ENCODE assay signal across 7 mouse cellular contexts in genomic region chr10:78426117-78426735, GRCm38 (mm10). TPM values are rescaled to one million over a fixed set of nuclear protein-coding genes. Genes with fewer than 3 reads are reported as not detected.
DNase-seq lines count a peak whose midpoint lies in the region; ATAC-seq and TF ChIP-seq lines count a peak whose summit lies in the region.

No protein-coding gene starts in this region.

- intact Hi-C loops in left cerebral cortex, postnatal 4 days (cut with DNase I): no loop called here

- peak overlapping the region; percentile 76 for H3K4me3 ChIP-seq in C2C12 (ENCODE audit: insufficient read depth, poor library complexity, severe bottlenecking)
- H3K4me3 ChIP-seq in embryonic fibroblast, embryonic 13.5 days (ENCODE audit: insufficient read depth, low read length): peak overlapping the region; percentile 84
- H3K4me3 ChIP-seq in hindbrain, embryonic 14.5 days (replicated peaks; ENCODE audit: low read length): peak overlapping the region; percentile 69
- peak overlapping the region; percentile 82 for H3K4me3 ChIP-seq in neural tube, embryonic 15.5 days (replicated peaks)

- no peak for TF ChIP-seq CTCF in C2C12 (IDR thresholded peaks at IDR 0.05; ENCODE audit: control insufficient read depth, insufficient read depth, insufficient read length)
- TF ChIP-seq CTCF in embryonic fibroblast, embryonic 13.5 days (IDR thresholded peaks at IDR 0.05; ENCODE audit: borderline replicate concordance, insufficient read depth, low read length): no peak

- H3K27me3 ChIP-seq in C2C12 (ENCODE audit: control insufficient read depth, insufficient read depth, insufficient read length): no peaks in the 10 kb centered on the region
- H3K27me3 ChIP-seq in hindbrain, embryonic 14.5 days (ENCODE audit: control insufficient read depth, insufficient read depth, low read length): no peaks in the 10 kb centered on the region
- no peaks in the 10 kb centered on the region for H3K27me3 ChIP-seq in neural tube, embryonic 15.5 days (replicated peaks)

- peak; percentile 16; the same call in 1 of the 2 replicates for TF ChIP-seq POLR2A in embryonic fibroblast, embryonic 13.5 days (IDR thresholded peaks at IDR 0.05; ENCODE audit: low read depth, low read length)

- no peak for ATAC-seq in hindbrain, embryonic 14.5 days (ENCODE audit: low FRiP score)
- peak; percentile 8; the same call in 1 of the 2 replicates for ATAC-seq in neural tube, embryonic 15.5 days (ENCODE audit: low FRiP score)

- H3K79me3 ChIP-seq in C2C12 (ENCODE audit: low read depth): peaks cover 14% of the 10 kb centered on the region

- H3K36me3 ChIP-seq in C2C12 (ENCODE audit: control insufficient read depth, insufficient read depth): peaks cover 26% of the 10 kb centered on the region
- H3K36me3 ChIP-seq in hindbrain, embryonic 14.5 days (replicated peaks; ENCODE audit: control insufficient read depth, insufficient read depth): peaks cover 24% of the 10 kb centered on the region
- H3K36me3 ChIP-seq in neural tube, embryonic 15.5 days: peaks cover 19% of the 10 kb centered on the region

- peak overlapping the region; percentile 99 for H3ac ChIP-seq in C2C12 (ENCODE audit: control insufficient read depth, insufficient read length, low read depth)

- H3K4me2 ChIP-seq in hindbrain, embryonic 14.5 days (replicated peaks): peak overlapping the region; percentile 63
- peak overlapping the region; percentile 78 for H3K4me2 ChIP-seq in neural tube, embryonic 15.5 days

- peak overlapping the region; percentile 85 for H3K9ac ChIP-seq in hindbrain, embryonic 14.5 days
- H3K9ac ChIP-seq in neural tube, embryonic 15.5 days (replicated peaks): peak overlapping the region; percentile 95

- peaks cover 16% of the 10 kb centered on the region for H3K79me2 ChIP-seq in C2C12 (ENCODE audit: control insufficient read depth, insufficient read depth)

- peak overlapping the region; percentile 44 for H3K27ac ChIP-seq in embryonic fibroblast, embryonic 13.5 days (ENCODE audit: insufficient read depth, low read length)
- H3K27ac ChIP-seq in hindbrain, embryonic 14.5 days: no peak overlapping the region; the same call in 1 of the 2 replicates
- peak overlapping the region; percentile 80 for H3K27ac ChIP-seq in neural tube, embryonic 15.5 days (replicated peaks)

- H3K4me1 ChIP-seq in embryonic fibroblast, embryonic 13.5 days (ENCODE audit: control insufficient read depth, insufficient read depth, low read length): no peaks in the 10 kb centered on the region
- peaks cover 7% of the 10 kb centered on the region for H3K4me1 ChIP-seq in hindbrain, embryonic 14.5 days (replicated peaks; ENCODE audit: control insufficient read depth, insufficient read depth, low read length)
- peaks cover 18% of the 10 kb centered on the region for H3K4me1 ChIP-seq in neural tube, embryonic 15.5 days

- 53% methylated on average over 6 of the region's 6 CpGs for WGBS in hindbrain, embryonic 14.5 days
- 50% methylated on average over 6 of the region's 6 CpGs for WGBS in neural tube, embryonic 15.5 days

- DNase-seq in 416B (ENCODE audit: low read depth): peak; percentile 55
- no peak for DNase-seq in hindbrain, embryonic 14.5 days (ENCODE audit: low spot score)
- DNase-seq in lung, adult 18-20 months: peak; percentile 53 to 62
- no peak for DNase-seq in left cerebral cortex, postnatal 4 days

- no peaks in the 10 kb centered on the region for H3K9me3 ChIP-seq in hindbrain, embryonic 14.5 days (ENCODE audit: control insufficient read depth, low read length)
- H3K9me3 ChIP-seq in neural tube, embryonic 15.5 days (replicated peaks): no peaks in the 10 kb centered on the region

TF ChIP-seq in C2C12, 6 proteins besides CTCF, POLR2A, EP300 and RAD21:
- TF ChIP-seq FOSL1 (IDR thresholded peaks at IDR 0.05; ENCODE audit: insufficient read depth, low read length, poor library complexity, severe bottlenecking) (no peak), CEBPB (IDR thresholded peaks at IDR 0.05; ENCODE audit: low read depth) (no peak), MYOD1 (IDR thresholded peaks at IDR 0.05; ENCODE audit: control insufficient read depth, insufficient read length, low read depth) (no peak), USF1 (IDR thresholded peaks at IDR 0.05; ENCODE audit: low read depth) (no peak), MAX (IDR thresholded peaks at IDR 0.05) (no peak), MYOG (IDR thresholded peaks at IDR 0.05; ENCODE audit: control insufficient read depth, extremely low read depth, insufficient read length) (no peak)

RNA-seq across cellular contexts. Expression of gene Cstb, which starts 0.8 kb away (rescaled TPM):
- 355 TPM for polyA plus RNA-seq in C2C12 (2012; fragmentation: generic; extraction: Trizol)
- polyA plus RNA-seq in embryonic fibroblast, embryonic 13.5 days (2011; ENCODE audit: insufficient read length, low read depth, missing spikeins): 386 and 437 TPM in 2 replicates
- 97.3 and 119 TPM in 2 replicates for polyA plus RNA-seq in hindbrain, embryonic 14.5 days (2014; fragmentation: Nextera tagmentation; extraction: Ambion mirVana)
- 97.0 and 207 TPM in 2 replicates for polyA plus RNA-seq in neural tube, embryonic 15.5 days (2015; fragmentation: Nextera tagmentation; extraction: Ambion mirVana)
- total RNA-seq in left cerebral cortex, postnatal 4 days (2021): 10 to 100 TPM; 40.0 to 40.8 TPM

RNA-seq across cellular contexts. Expression of gene Rrp1, which starts 13.4 kb away (rescaled TPM):
- 154 TPM for polyA plus RNA-seq in C2C12 (2012; fragmentation: generic; extraction: Trizol)
- polyA plus RNA-seq in embryonic fibroblast, embryonic 13.5 days (2011; ENCODE audit: insufficient read length, low read depth, missing spikeins): 130 and 139 TPM in 2 replicates
- polyA plus RNA-seq in hindbrain, embryonic 14.5 days (2014; fragmentation: Nextera tagmentation; extraction: Ambion mirVana): 324 and 336 TPM in 2 replicates
- polyA plus RNA-seq in neural tube, embryonic 15.5 days (2015; fragmentation: Nextera tagmentation; extraction: Ambion mirVana): 413 and 414 TPM in 2 replicates
- total RNA-seq in left cerebral cortex, postnatal 4 days (2021): 100 to 1,000 TPM; 295 to 298 TPM

RNA-seq across cellular contexts. Expression of gene Pdxk, which starts 38.5 kb away (rescaled TPM):
- 10.6 TPM for polyA plus RNA-seq in C2C12 (2012; fragmentation: generic; extraction: Trizol)
- polyA plus RNA-seq in embryonic fibroblast, embryonic 13.5 days (2011; ENCODE audit: insufficient read length, low read depth, missing spikeins): 8.4 and 12.4 TPM in 2 replicates
- polyA plus RNA-seq in hindbrain, embryonic 14.5 days (2014; fragmentation: Nextera tagmentation; extraction: Ambion mirVana): 30.0 and 32.9 TPM in 2 replicates
- polyA plus RNA-seq in neural tube, embryonic 15.5 days (2015; fragmentation: Nextera tagmentation; extraction: Ambion mirVana): 48.4 and 49.2 TPM in 2 replicates
- 10 to 100 TPM; 41.1 to 45.1 TPM for total RNA-seq in left cerebral cortex, postnatal 4 days (2021)

Comparison
In these comparisons a context has a peak if more than half of its experiments do, and no peak if none do; other contexts are left out.
1. DNase-seq: peak in 416B (single experiment) and lung, adult 18-20 months (2 of 2); none in hindbrain, embryonic 14.5 days (single experiment) and left cerebral cortex, postnatal 4 days (single experiment).
2. Peak in every context shown above with its lines, with median percentiles within 50 percentile points of each other: H3K4me3 ChIP-seq.